Mouse (Mus musculus) lung, postnatal 0 days (tissue): Measurements from ENCODE around the gene Trmt112. TPM values are rescaled to one million over a fixed set of nuclear protein-coding genes. Genes with fewer than 3 reads are reported as not detected.

Experiments
- ATAC-seq: fragments of 200-750 bp; cut with Nextera tagmentation; 2 replicates; pipeline ENCODE4 v1.8.0; 2017; ENCODE audit warnings: moderate library complexity
- DNase-seq: peaks from one replicate; pipeline ENCODE4 v3.0.0-alpha.2; 2016; ENCODE audit warnings: low spot score
- H3K27ac ChIP-seq: fragments of 300-500 bp; sonication (generic); 2 replicates; pipeline ENCODE4 v1.5.1; 2014; ENCODE audit warnings: antibody characterized with exemption, mild to moderate bottlenecking, low read length, mixed read lengths
- H3K27me3 ChIP-seq: fragments of 300-500 bp; sonication (generic); replicated peaks from 2 replicates; pipeline ENCODE4 v1.6.1; 2014; ENCODE audit warnings: low read length, mixed read lengths; ENCODE audit not compliant: insufficient read depth
- H3K36me3 ChIP-seq: fragments of 300-500 bp; sonication (generic); 2 replicates; pipeline ENCODE4 v1.6.1; 2014; ENCODE audit warnings: low read length, mixed read lengths; ENCODE audit not compliant: insufficient read depth
- H3K4me1 ChIP-seq: fragments of 300-500 bp; sonication (generic); 2 replicates; pipeline ENCODE4 v1.6.1; 2014; ENCODE audit warnings: antibody characterized with exemption, low read depth, low read length, mixed read lengths; ENCODE audit not compliant: insufficient read depth
- H3K4me2 ChIP-seq: fragments of 300-500 bp; sonication (generic); replicated peaks from 2 replicates; pipeline ENCODE4 v1.6.1; 2014; ENCODE audit warnings: low read depth, mild to moderate bottlenecking, low read length, moderate library complexity, mixed read lengths
- H3K4me3 ChIP-seq: fragments of 300-500 bp; sonication (generic); 2 replicates; pipeline ENCODE4 v1.5.1; 2014; ENCODE audit warnings: low read depth, low read length
- H3K9ac ChIP-seq: fragments of 300-500 bp; sonication (generic); replicated peaks from 2 replicates; pipeline ENCODE4 v1.6.1; 2014; ENCODE audit warnings: low read depth, mild to moderate bottlenecking
- H3K9me3 ChIP-seq: fragments of 300-500 bp; sonication (generic); 2 replicates; pipeline ENCODE4 v1.6.1; 2016; ENCODE audit warnings: low read length, mixed read lengths
- CTCF ChIP-seq: IDR thresholded peaks from 2 replicates; pipeline ENCODE4 v1.5.1; 2016; ENCODE audit warnings: antibody characterized with exemption, mild to moderate bottlenecking
- EP300 ChIP-seq: IDR thresholded peaks from 2 replicates; pipeline ENCODE4 v1.6.1; 2016; ENCODE audit warnings: antibody characterized with exemption, mild to moderate bottlenecking, control low read depth
- WGBS: fragments of 180-500 bp; shearing (Covaris S2); extraction: QIAGEN DNeasy Blood & Tissue Kit; methylation state at CpG from one replicate; pipeline ENCODE4 v1.1.7; 2014; 5-methylcytosine and 5-hydroxymethylcytosine counted together
- polyA plus RNA-seq: library from polyadenylated mRNA; unstranded; fragments of >200 nt; fragmentation: Nextera tagmentation; extraction: Ambion mirVana; gene quantifications from 2 replicates; pipeline ENCODE4 v1.2.1, GENCODE M21; 2015

Gene Trmt112
- polyA plus RNA-seq, 1 experiment from 2014 or later, result 93.3 TPM

GRCm38 (mm10) chr19:6932018-6932417 is 22.5 kb downstream of the Trmt112 start:
- H3K27me3 ChIP-seq, result peaks cover 60% of the 10 kb centered on the region
- WGBS, result 61% methylated on average over 1 of the region's 1 CpGs

GRCm38 (mm10) chr19:6933102-6933435 is 23.6 kb downstream of the Trmt112 start:
- no peaks in the 10 kb centered on the region for H3K36me3 ChIP-seq
- no peaks in the 10 kb centered on the region for H3K9me3 ChIP-seq
- no peak for TF ChIP-seq CTCF
- no peak for TF ChIP-seq EP300
- no peak overlapping the region for H3K4me3 ChIP-seq
- no peak for DNase-seq
- H3K27me3 ChIP-seq, result peaks cover 49% of the 10 kb centered on the region
- ATAC-seq, result no peak
- peaks cover 5% of the 10 kb centered on the region; the same call in 1 of the 2 replicates for H3K4me1 ChIP-seq
- 34% methylated on average over 4 of the region's 4 CpGs for WGBS
- no peak overlapping the region for H3K27ac ChIP-seq
- H3K4me2 ChIP-seq, result no peak overlapping the region
- H3K9ac ChIP-seq, result no peak overlapping the region

More at GRCm38 (mm10) chr19:6932018-6932417, 22.5 kb downstream of the Trmt112 start:
- no peak for TF ChIP-seq EP300
- no peak for TF ChIP-seq CTCF
- DNase-seq (no peak), ATAC-seq (no peak)
- Histone ChIP-seq H3K4me2 (no peak overlapping the region), H3K36me3 (no peaks in the 10 kb centered on the region), H3K4me3 (no peak overlapping the region), H3K27ac (no peak overlapping the region), H3K9ac (no peak overlapping the region), H3K4me1 (peaks cover 6% of the 10 kb centered on the region; the same call in 1 of the 2 replicates), H3K9me3 (no peaks in the 10 kb centered on the region)

- ATAC-seq (peak; percentile 53), DNase-seq (no peak)
- TF ChIP-seq CTCF (no peak), EP300 (no peak)
- Histone ChIP-seq H3K4me2 (peak overlapping the region; percentile 72), H3K9me3 (no peaks in the 10 kb centered on the region), H3K36me3 (no peaks in the 10 kb centered on the region), H3K27me3 (peaks cover 47% of the 10 kb centered on the region), H3K27ac (no peak overlapping the region), H3K4me1 (peaks cover 5% of the 10 kb centered on the region; the same call in 1 of the 2 replicates), H3K9ac (no peak overlapping the region; the same call in 1 of the 2 replicates), H3K4me3 (peak overlapping the region; percentile 35)
- WGBS, result 6% methylated on average over 54 of the region's 58 CpGs
Observed at GRCm38 (mm10) chr19:6933436-6934194, 24.1 kb downstream of the Trmt112 start.

GRCm38 (mm10) chr19:6934195-6934977 is 24.9 kb downstream of the Trmt112 start, which contains the start of gene Kcnk4:
TSS of gene Kcnk4 (minus strand) at chr19:6934515.
- Histone ChIP-seq H3K36me3 (no peaks in the 10 kb centered on the region), H3K27me3 (peaks cover 47% of the 10 kb centered on the region), H3K9me3 (no peaks in the 10 kb centered on the region), H3K4me3 (peak within 1 kb of the TSS; percentile 35), H3K9ac (no peak within 1 kb of the TSS; the same call in 1 of the 2 replicates), H3K4me1 (peaks cover 5% of the 10 kb centered on the region; the same call in 1 of the 2 replicates), H3K4me2 (peak within 1 kb of the TSS; percentile 72), H3K27ac (no peak within 1 kb of the TSS)
- WGBS, result 11% methylated on average over 22 of the region's 23 CpGs
- ATAC-seq (no peak), DNase-seq (no peak)
- TF ChIP-seq CTCF, result no peak
- TF ChIP-seq EP300, result no peak

GRCm38 (mm10) chr19:6936299-6936698 is 26.8 kb downstream of the Trmt112 start:
- H3K36me3 ChIP-seq, result no peaks in the 10 kb centered on the region
- TF ChIP-seq CTCF (peak; percentile 55), EP300 (no peak)
- H3K9me3 ChIP-seq, result no peaks in the 10 kb centered on the region
- ATAC-seq (no peak), DNase-seq (no peak)
- no peak overlapping the region for H3K9ac ChIP-seq
- peaks cover 5% of the 10 kb centered on the region; the same call in 1 of the 2 replicates for H3K4me1 ChIP-seq
- H3K27me3 ChIP-seq, result peaks cover 45% of the 10 kb centered on the region
- WGBS, result 17% methylated on average over 3 of the region's 3 CpGs
- no peak overlapping the region for H3K4me2 ChIP-seq
- no peak overlapping the region for H3K27ac ChIP-seq
- no peak overlapping the region for H3K4me3 ChIP-seq
